Mouse (Mus musculus) lung, postnatal 0 days (tissue): ENCODE results near the gene Dnah12. TPM values are rescaled to one million over a fixed set of nuclear protein-coding genes. Genes with fewer than 3 reads are reported as not detected.

ENCODE experiments used
- ATAC-seq: fragments of 200-750 bp; cut with Nextera tagmentation; 2 replicates; pipeline ENCODE4 v1.8.0; 2017; ENCODE audit warnings: moderate library complexity
- DNase-seq: peaks from one replicate; pipeline ENCODE4 v3.0.0-alpha.2; 2016; ENCODE audit warnings: low spot score
- H3K27ac ChIP-seq: fragments of 300-500 bp; sonication (generic); 2 replicates; pipeline ENCODE4 v1.5.1; 2014; ENCODE audit warnings: antibody characterized with exemption, mild to moderate bottlenecking, low read length, mixed read lengths
- H3K27me3 ChIP-seq: fragments of 300-500 bp; sonication (generic); replicated peaks from 2 replicates; pipeline ENCODE4 v1.6.1; 2014; ENCODE audit warnings: low read length, mixed read lengths; ENCODE audit not compliant: insufficient read depth
- H3K36me3 ChIP-seq: fragments of 300-500 bp; sonication (generic); 2 replicates; pipeline ENCODE4 v1.6.1; 2014; ENCODE audit warnings: low read length, mixed read lengths; ENCODE audit not compliant: insufficient read depth
- H3K4me1 ChIP-seq: fragments of 300-500 bp; sonication (generic); 2 replicates; pipeline ENCODE4 v1.6.1; 2014; ENCODE audit warnings: antibody characterized with exemption, low read depth, low read length, mixed read lengths; ENCODE audit not compliant: insufficient read depth
- H3K4me2 ChIP-seq: fragments of 300-500 bp; sonication (generic); replicated peaks from 2 replicates; pipeline ENCODE4 v1.6.1; 2014; ENCODE audit warnings: low read depth, mild to moderate bottlenecking, low read length, moderate library complexity, mixed read lengths
- H3K4me3 ChIP-seq: fragments of 300-500 bp; sonication (generic); 2 replicates; pipeline ENCODE4 v1.5.1; 2014; ENCODE audit warnings: low read depth, low read length
- H3K9ac ChIP-seq: fragments of 300-500 bp; sonication (generic); replicated peaks from 2 replicates; pipeline ENCODE4 v1.6.1; 2014; ENCODE audit warnings: low read depth, mild to moderate bottlenecking
- H3K9me3 ChIP-seq: fragments of 300-500 bp; sonication (generic); 2 replicates; pipeline ENCODE4 v1.6.1; 2016; ENCODE audit warnings: low read length, mixed read lengths
- CTCF ChIP-seq: IDR thresholded peaks from 2 replicates; pipeline ENCODE4 v1.5.1; 2016; ENCODE audit warnings: antibody characterized with exemption, mild to moderate bottlenecking
- EP300 ChIP-seq: IDR thresholded peaks from 2 replicates; pipeline ENCODE4 v1.6.1; 2016; ENCODE audit warnings: antibody characterized with exemption, mild to moderate bottlenecking, control low read depth
- WGBS: fragments of 180-500 bp; shearing (Covaris S2); extraction: QIAGEN DNeasy Blood & Tissue Kit; methylation state at CpG from one replicate; pipeline ENCODE4 v1.1.7; 2014; 5-methylcytosine and 5-hydroxymethylcytosine counted together
- polyA plus RNA-seq: library from polyadenylated mRNA; unstranded; fragments of >200 nt; fragmentation: Nextera tagmentation; extraction: Ambion mirVana; gene quantifications from 2 replicates; pipeline ENCODE4 v1.2.1, GENCODE M21; 2015

Gene Dnah12
- polyA plus RNA-seq, 1 experiment from 2014 or later: 1.6 TPM

DNA sequence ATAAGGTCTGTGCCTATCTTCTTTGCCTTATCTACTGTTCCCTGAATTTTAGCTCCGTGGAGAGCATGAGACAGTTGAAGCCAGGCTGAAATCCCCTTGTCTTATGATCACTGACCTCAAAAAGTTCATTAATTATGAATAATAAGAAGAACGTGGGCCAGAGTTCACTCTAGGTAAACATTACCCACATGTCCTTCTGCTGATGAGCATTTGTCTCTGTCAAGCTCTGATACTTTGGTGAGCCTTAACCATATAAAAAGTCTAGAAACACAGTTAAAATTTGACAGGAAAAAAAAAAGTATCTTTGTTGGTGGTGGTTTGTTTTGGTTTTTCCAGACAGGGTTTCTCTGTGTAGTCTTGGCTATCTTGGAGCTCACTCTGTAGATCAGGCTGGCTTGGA is 161.0 kb downstream of the Dnah12 start:
- H3K27me3 ChIP-seq: no peaks in the 10 kb centered on the region
- ATAC-seq (no peak), DNase-seq (no peak)
- H3K36me3 ChIP-seq: no peaks in the 10 kb centered on the region
- H3K4me2 ChIP-seq: no peak overlapping the region
- H3K9ac ChIP-seq: no peak overlapping the region
- H3K9me3 ChIP-seq: no peaks in the 10 kb centered on the region
- peaks cover 3% of the 10 kb centered on the region; the same call in 1 of the 2 replicates for H3K4me1 ChIP-seq
- no peak overlapping the region for H3K4me3 ChIP-seq
- no peak for TF ChIP-seq EP300
- no peak for TF ChIP-seq CTCF
- WGBS: 47% methylated on average over 2 of the region's 2 CpGs
- no peak overlapping the region for H3K27ac ChIP-seq

DNA sequence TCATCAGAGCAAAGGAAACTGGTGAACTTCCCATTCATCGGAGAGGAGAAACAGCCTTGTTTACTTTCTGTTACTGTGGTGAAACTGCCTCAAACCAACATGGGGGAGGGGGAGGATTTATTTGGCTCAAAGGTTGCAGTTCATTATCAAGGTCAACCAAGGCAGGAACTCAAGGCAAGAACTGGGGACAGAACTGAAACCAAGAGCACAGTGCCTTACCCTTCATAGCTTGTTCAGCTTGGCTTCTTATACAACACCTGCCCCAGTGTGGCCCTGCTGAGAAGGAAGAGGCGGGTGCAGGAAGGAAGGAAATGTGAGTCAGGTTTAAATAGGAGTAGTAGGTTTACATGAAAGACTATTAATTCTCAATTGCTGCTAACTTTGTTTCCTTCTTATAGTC is 165.3 kb downstream of the Dnah12 start:
- WGBS: 37% methylated on average over 2 of the region's 2 CpGs
- H3K9me3 ChIP-seq: no peaks in the 10 kb centered on the region
- DNase-seq (peak; percentile 39), ATAC-seq (peak; percentile 74)
- no peaks in the 10 kb centered on the region for H3K36me3 ChIP-seq
- H3K27me3 ChIP-seq: no peaks in the 10 kb centered on the region
- peaks cover 3% of the 10 kb centered on the region; the same call in 1 of the 2 replicates for H3K4me1 ChIP-seq
- TF ChIP-seq EP300 (peak; percentile 73), CTCF (no peak)
- H3K4me2 ChIP-seq: no peak overlapping the region
- no peak overlapping the region for H3K9ac ChIP-seq
- 0 out of 2 replicates have a peak overlapping the region, but pooled peaks have one; percentile 38 for H3K27ac ChIP-seq
- no peak overlapping the region for H3K4me3 ChIP-seq

DNA sequence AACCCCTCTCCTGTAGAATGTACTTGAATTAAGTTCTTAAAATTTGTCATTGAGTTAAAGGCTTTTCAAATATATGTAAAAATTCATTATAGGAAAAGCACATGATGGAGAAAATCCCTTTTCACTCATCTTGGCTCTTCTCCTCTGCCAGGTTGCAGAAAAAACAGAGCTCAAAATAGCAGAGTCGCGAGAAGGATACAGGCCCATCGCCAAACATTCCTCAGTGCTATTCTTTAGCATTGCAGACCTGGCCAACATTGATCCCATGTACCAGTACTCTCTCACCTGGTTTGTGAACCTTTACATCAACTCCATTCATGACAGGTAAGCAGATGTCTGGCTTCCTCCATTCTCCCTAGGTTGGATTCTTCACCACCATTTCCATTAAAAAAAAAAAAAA is 165.9 kb downstream of the Dnah12 start:
- no peak overlapping the region for H3K4me3 ChIP-seq
- no peaks in the 10 kb centered on the region for H3K36me3 ChIP-seq
- TF ChIP-seq CTCF (no peak), EP300 (no peak)
- ATAC-seq (no peak), DNase-seq (no peak)
- H3K4me2 ChIP-seq: no peak overlapping the region
- no peaks in the 10 kb centered on the region for H3K9me3 ChIP-seq
- no peak overlapping the region for H3K9ac ChIP-seq
- peaks cover 3% of the 10 kb centered on the region; the same call in 1 of the 2 replicates for H3K4me1 ChIP-seq
- no peaks in the 10 kb centered on the region for H3K27me3 ChIP-seq
- H3K27ac ChIP-seq: no peak overlapping the region
- WGBS: 81% methylated on average over 3 of the region's 3 CpGs

DNA sequence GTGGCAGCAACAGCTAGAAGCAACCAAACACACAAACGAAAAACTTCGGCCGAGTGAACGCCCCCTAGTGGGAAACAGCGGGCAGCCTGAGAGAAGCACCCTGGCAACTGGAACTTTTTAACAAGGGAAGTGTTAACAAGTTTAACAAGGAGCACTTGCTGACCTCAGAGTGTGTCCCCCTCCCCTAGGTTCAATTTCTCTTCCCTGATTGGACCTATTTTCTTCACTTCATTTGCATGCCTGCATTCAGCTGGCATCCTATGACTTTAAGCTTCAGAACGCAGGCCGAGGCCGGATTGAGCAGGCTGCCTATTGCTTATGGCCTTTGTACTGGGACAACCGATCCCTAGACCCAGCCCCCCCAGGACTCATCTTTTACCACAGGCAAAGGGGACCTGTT is 174.3 kb downstream of the Dnah12 start:
- Histone ChIP-seq H3K4me2 (no peak overlapping the region), H3K4me3 (no peak overlapping the region), H3K4me1 (no peaks in the 10 kb centered on the region), H3K27ac (no peak overlapping the region), H3K27me3 (no peaks in the 10 kb centered on the region), H3K36me3 (no peaks in the 10 kb centered on the region), H3K9me3 (no peaks in the 10 kb centered on the region), H3K9ac (no peak overlapping the region)
- ATAC-seq: no peak
- no peak for TF ChIP-seq EP300
- TF ChIP-seq CTCF: peak; percentile 25; the same call in 1 of the 2 replicates
- 70% methylated on average over 9 of the region's 9 CpGs for WGBS
- DNase-seq: no peak

DNA sequence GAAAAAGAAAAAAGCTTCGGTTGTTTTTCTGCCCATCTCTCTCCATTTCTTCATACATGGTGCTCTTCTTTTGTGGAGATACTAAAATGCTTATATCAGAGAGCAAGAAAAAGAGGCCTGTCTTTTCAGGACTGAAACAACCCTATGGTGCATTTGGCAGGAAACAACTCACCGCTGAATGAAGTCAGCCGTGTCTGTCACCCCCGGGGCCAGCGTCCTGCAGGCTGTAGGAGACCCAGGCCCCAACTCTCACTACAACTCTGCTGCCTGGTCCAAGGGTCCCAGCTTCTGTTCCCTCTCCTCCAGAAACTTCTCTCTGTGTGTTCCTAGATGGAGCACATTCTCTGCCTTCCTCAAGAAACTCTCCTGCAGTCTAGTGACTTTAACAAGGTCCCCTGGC is 175.2 kb downstream of the Dnah12 start:
- Histone ChIP-seq H3K36me3 (no peaks in the 10 kb centered on the region), H3K27me3 (no peaks in the 10 kb centered on the region), H3K9ac (no peak overlapping the region), H3K4me2 (no peak overlapping the region), H3K4me1 (no peaks in the 10 kb centered on the region), H3K27ac (no peak overlapping the region), H3K4me3 (no peak overlapping the region), H3K9me3 (no peaks in the 10 kb centered on the region)
- TF ChIP-seq CTCF (no peak), EP300 (no peak)
- WGBS: 79% methylated on average over 5 of the region's 5 CpGs
- ATAC-seq (no peak), DNase-seq (no peak)

DNA sequence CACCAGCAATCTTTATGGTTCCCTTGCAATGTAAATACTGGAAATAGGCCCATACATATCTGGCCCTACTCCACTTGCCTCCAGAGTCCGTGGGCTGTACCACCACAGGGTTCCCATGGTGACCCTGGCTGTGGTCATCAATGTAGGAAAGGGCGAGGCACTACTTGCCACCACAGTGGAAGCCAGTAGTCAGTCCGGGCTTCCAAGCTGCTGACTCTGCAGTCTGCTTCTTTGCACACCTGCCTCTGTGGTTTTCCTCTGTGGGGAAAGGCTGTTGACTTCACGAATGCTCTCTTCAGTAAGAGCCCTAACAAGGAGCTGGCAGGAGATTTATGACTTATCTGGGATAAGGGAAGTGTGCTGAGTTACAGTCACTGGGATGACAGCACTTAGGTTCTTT is 185.7 kb downstream of the Dnah12 start:
- no peaks in the 10 kb centered on the region for H3K36me3 ChIP-seq
- WGBS: 52% methylated on average over 4 of the region's 4 CpGs
- H3K4me3 ChIP-seq: no peak overlapping the region
- ATAC-seq: no peak
- H3K9ac ChIP-seq: no peak overlapping the region
- no peaks in the 10 kb centered on the region for H3K27me3 ChIP-seq
- H3K27ac ChIP-seq: no peak overlapping the region
- H3K4me1 ChIP-seq: no peaks in the 10 kb centered on the region
- H3K4me2 ChIP-seq: no peak overlapping the region
- TF ChIP-seq EP300: no peak
- TF ChIP-seq CTCF: no peak
- no peak for DNase-seq
- no peaks in the 10 kb centered on the region for H3K9me3 ChIP-seq

DNA sequence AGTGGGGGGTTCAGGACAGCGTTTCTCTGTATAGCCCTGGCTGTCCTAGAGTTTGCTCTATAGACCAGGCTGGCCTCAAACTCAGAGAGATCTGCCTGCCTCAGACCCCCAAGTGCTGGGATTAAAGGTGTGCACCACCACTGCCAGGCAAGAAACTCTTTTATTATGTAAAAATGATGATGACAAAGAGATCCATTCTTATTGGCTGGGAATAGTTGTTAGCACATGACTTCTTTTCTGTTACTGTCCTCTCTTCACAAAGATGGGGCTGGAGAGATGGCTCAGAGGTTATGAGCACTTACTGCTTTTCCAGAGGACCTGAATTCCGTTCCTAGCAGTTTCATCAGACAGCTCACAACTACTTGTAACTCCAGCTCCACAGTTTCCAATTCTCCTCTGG is 186.9 kb downstream of the Dnah12 start:
- DNase-seq (no peak), ATAC-seq (no peak)
- Histone ChIP-seq H3K4me3 (no peak overlapping the region), H3K4me1 (no peaks in the 10 kb centered on the region), H3K9me3 (no peaks in the 10 kb centered on the region), H3K36me3 (no peaks in the 10 kb centered on the region), H3K4me2 (no peak overlapping the region), H3K27ac (no peak overlapping the region), H3K27me3 (no peaks in the 10 kb centered on the region), H3K9ac (no peak overlapping the region)
- 67% methylated on average over 2 of the region's 2 CpGs for WGBS
- TF ChIP-seq EP300: no peak
- no peak for TF ChIP-seq CTCF
